Mouse (Mus musculus): ENCODE data around the gene Cyp3a57. TPM values are rescaled to one million over a fixed set of nuclear protein-coding genes. Genes with fewer than 3 reads are reported as not detected.
"Not testable (repeated sequence)": the region's sequence is repeated elsewhere in the genome, so short reads cannot be mapped to it uniquely, and the experiment has no call there.

The Cyp3a57 gene
- not detected for polyA plus RNA-seq (2012; fragmentation: generic; extraction: Trizol)
- long read RNA-seq, experiment 1: 0 reads
- long read RNA-seq, experiment 2: 0 reads

GRCm38 (mm10) chr5:145344941-145345340 lies at the start of gene Cyp3a57:
TSS of gene Cyp3a57 (plus strand) at chr5:145345279.
- Histone ChIP-seq H3K36me3 (ENCODE audit: control insufficient read depth, insufficient read depth) (no peaks in the 10 kb centered on the region), H3ac (ENCODE audit: control insufficient read depth, insufficient read length, low read depth) (no peak within 1 kb of the TSS), H3K4me3 (ENCODE audit: insufficient read depth, poor library complexity, severe bottlenecking) (no peak within 1 kb of the TSS), H3K79me3 (ENCODE audit: low read depth) (no peaks in the 10 kb centered on the region), H3K79me2 (ENCODE audit: control insufficient read depth, insufficient read depth) (no peaks in the 10 kb centered on the region), H3K27me3 (ENCODE audit: control insufficient read depth, insufficient read depth, insufficient read length) (no peaks in the 10 kb centered on the region)
- TF ChIP-seq CTCF (IDR thresholded peaks at IDR 0.05; ENCODE audit: control insufficient read depth, insufficient read depth, insufficient read length) (no peak), MAX (IDR thresholded peaks at IDR 0.05) (no peak), USF1 (IDR thresholded peaks at IDR 0.05; ENCODE audit: low read depth) (no peak), FOSL1 (IDR thresholded peaks at IDR 0.05; ENCODE audit: insufficient read depth, low read length, poor library complexity, severe bottlenecking) (no peak), MYOD1 (IDR thresholded peaks at IDR 0.05; ENCODE audit: control insufficient read depth, insufficient read length, low read depth) (no peak), MYOG (IDR thresholded peaks at IDR 0.05; ENCODE audit: control insufficient read depth, extremely low read depth, insufficient read length) (no peak), CEBPB (IDR thresholded peaks at IDR 0.05; ENCODE audit: low read depth) (no peak)

GRCm38 (mm10) chr5:145300469-145300868 lies 44.6 kb upstream of the Cyp3a57 start:
- H3ac ChIP-seq (ENCODE audit: control insufficient read depth, insufficient read length, low read depth): no peak overlapping the region
- H3K79me2 ChIP-seq (ENCODE audit: control insufficient read depth, insufficient read depth): no peaks in the 10 kb centered on the region
- H3K27me3 ChIP-seq (ENCODE audit: control insufficient read depth, insufficient read depth, insufficient read length): no peaks in the 10 kb centered on the region
- no peaks in the 10 kb centered on the region for H3K36me3 ChIP-seq (ENCODE audit: control insufficient read depth, insufficient read depth)
- H3K79me3 ChIP-seq (ENCODE audit: low read depth): no peaks in the 10 kb centered on the region
- no peak overlapping the region for H3K4me3 ChIP-seq (ENCODE audit: insufficient read depth, poor library complexity, severe bottlenecking)
- TF ChIP-seq MAX (IDR thresholded peaks at IDR 0.05) (no peak), USF1 (IDR thresholded peaks at IDR 0.05; ENCODE audit: low read depth) (no peak), CEBPB (IDR thresholded peaks at IDR 0.05; ENCODE audit: low read depth) (no peak), CTCF (IDR thresholded peaks at IDR 0.05; ENCODE audit: control insufficient read depth, insufficient read depth, insufficient read length) (no peak), MYOG (IDR thresholded peaks at IDR 0.05; ENCODE audit: control insufficient read depth, extremely low read depth, insufficient read length) (no peak), FOSL1 (IDR thresholded peaks at IDR 0.05; ENCODE audit: insufficient read depth, low read length, poor library complexity, severe bottlenecking) (no peak)

- not testable (repeated sequence) for H3ac ChIP-seq (ENCODE audit: control insufficient read depth, insufficient read length, low read depth); H3K36me3 ChIP-seq (ENCODE audit: control insufficient read depth, insufficient read depth); H3K79me2 ChIP-seq (ENCODE audit: control insufficient read depth, insufficient read depth); H3K4me3 ChIP-seq (ENCODE audit: insufficient read depth, poor library complexity, severe bottlenecking); H3K27me3 ChIP-seq (ENCODE audit: control insufficient read depth, insufficient read depth, insufficient read length); H3K79me3 ChIP-seq (ENCODE audit: low read depth)
These were observed 43.3 kb upstream of the Cyp3a57 start for GRCm38 (mm10) chr5:145301796-145302195.

- no peak for TF ChIP-seq USF1 (IDR thresholded peaks at IDR 0.05; ENCODE audit: low read depth)
- TF ChIP-seq MAX (IDR thresholded peaks at IDR 0.05): no peak
- no peak for TF ChIP-seq MYOG (IDR thresholded peaks at IDR 0.05; ENCODE audit: control insufficient read depth, extremely low read depth, insufficient read length)
- TF ChIP-seq CTCF (IDR thresholded peaks at IDR 0.05; ENCODE audit: control insufficient read depth, insufficient read depth, insufficient read length): no peak
- TF ChIP-seq CEBPB (IDR thresholded peaks at IDR 0.05; ENCODE audit: low read depth): no peak
- TF ChIP-seq FOSL1 (IDR thresholded peaks at IDR 0.05; ENCODE audit: insufficient read depth, low read length, poor library complexity, severe bottlenecking): no peak
- TF ChIP-seq MYOD1 (IDR thresholded peaks at IDR 0.05; ENCODE audit: control insufficient read depth, insufficient read length, low read depth): no peak
- Histone ChIP-seq H3K79me2 (ENCODE audit: control insufficient read depth, insufficient read depth) (no peaks in the 10 kb centered on the region), H3K79me3 (ENCODE audit: low read depth) (no peaks in the 10 kb centered on the region), H3ac (ENCODE audit: control insufficient read depth, insufficient read length, low read depth) (no peak overlapping the region), H3K27me3 (ENCODE audit: control insufficient read depth, insufficient read depth, insufficient read length) (no peaks in the 10 kb centered on the region), H3K36me3 (ENCODE audit: control insufficient read depth, insufficient read depth) (no peaks in the 10 kb centered on the region), H3K4me3 (ENCODE audit: insufficient read depth, poor library complexity, severe bottlenecking) (no peak overlapping the region)
These were observed 42.7 kb upstream of the Cyp3a57 start for GRCm38 (mm10) chr5:145302424-145302823.

GRCm38 (mm10) chr5:145306953-145307352 lies 38.1 kb upstream of the Cyp3a57 start:
- not testable (repeated sequence) for H3ac ChIP-seq (ENCODE audit: control insufficient read depth, insufficient read length, low read depth); H3K4me3 ChIP-seq (ENCODE audit: insufficient read depth, poor library complexity, severe bottlenecking); H3K27me3 ChIP-seq (ENCODE audit: control insufficient read depth, insufficient read depth, insufficient read length); H3K79me3 ChIP-seq (ENCODE audit: low read depth); H3K79me2 ChIP-seq (ENCODE audit: control insufficient read depth, insufficient read depth); H3K36me3 ChIP-seq (ENCODE audit: control insufficient read depth, insufficient read depth)

GRCm38 (mm10) chr5:145307811-145308210 lies 37.3 kb upstream of the Cyp3a57 start:
- not testable (repeated sequence) for H3ac ChIP-seq (ENCODE audit: control insufficient read depth, insufficient read length, low read depth); H3K36me3 ChIP-seq (ENCODE audit: control insufficient read depth, insufficient read depth); H3K4me3 ChIP-seq (ENCODE audit: insufficient read depth, poor library complexity, severe bottlenecking); H3K79me3 ChIP-seq (ENCODE audit: low read depth); H3K27me3 ChIP-seq (ENCODE audit: control insufficient read depth, insufficient read depth, insufficient read length); H3K79me2 ChIP-seq (ENCODE audit: control insufficient read depth, insufficient read depth)

GRCm38 (mm10) chr5:145313845-145314244 lies 31.2 kb upstream of the Cyp3a57 start:
- TF ChIP-seq USF1 (IDR thresholded peaks at IDR 0.05; ENCODE audit: low read depth): no peak
- TF ChIP-seq MYOG (IDR thresholded peaks at IDR 0.05; ENCODE audit: control insufficient read depth, extremely low read depth, insufficient read length): no peak
- no peak for TF ChIP-seq CTCF (IDR thresholded peaks at IDR 0.05; ENCODE audit: control insufficient read depth, insufficient read depth, insufficient read length)
- TF ChIP-seq MYOD1 (IDR thresholded peaks at IDR 0.05; ENCODE audit: control insufficient read depth, insufficient read length, low read depth): no peak
- TF ChIP-seq FOSL1 (IDR thresholded peaks at IDR 0.05; ENCODE audit: insufficient read depth, low read length, poor library complexity, severe bottlenecking): no peak
- no peak for TF ChIP-seq CEBPB (IDR thresholded peaks at IDR 0.05; ENCODE audit: low read depth)
- TF ChIP-seq MAX (IDR thresholded peaks at IDR 0.05): no peak
- Histone ChIP-seq H3ac (ENCODE audit: control insufficient read depth, insufficient read length, low read depth) (no peak overlapping the region), H3K79me2 (ENCODE audit: control insufficient read depth, insufficient read depth) (no peaks in the 10 kb centered on the region), H3K36me3 (ENCODE audit: control insufficient read depth, insufficient read depth) (no peaks in the 10 kb centered on the region), H3K4me3 (ENCODE audit: insufficient read depth, poor library complexity, severe bottlenecking) (no peak overlapping the region), H3K27me3 (ENCODE audit: control insufficient read depth, insufficient read depth, insufficient read length) (no peaks in the 10 kb centered on the region), H3K79me3 (ENCODE audit: low read depth) (no peaks in the 10 kb centered on the region)

All from C2C12 (cell line).